Mouse (Mus musculus) forebrain, embryonic 15.5 days (tissue): ENCODE results near the gene Vmn2r110. TPM values are rescaled to one million over a fixed set of nuclear protein-coding genes. Genes with fewer than 3 reads are reported as not detected.

Experiments
- ATAC-seq: fragments of 200-750 bp; cut with Nextera tagmentation; replicated peaks from 2 replicates; pipeline ENCODE4 v1.8.0; 2017; ENCODE audit warnings: mild to moderate bottlenecking, moderate TSS enrichment, moderate library complexity
- H3K27ac ChIP-seq: fragments of 300-500 bp; sonication (generic); replicated peaks from 2 replicates; pipeline ENCODE4 v1.5.1; 2015; ENCODE audit warnings: mild to moderate bottlenecking, inconsistent platforms
- H3K27me3 ChIP-seq: fragments of 300-500 bp; sonication (generic); 2 replicates; pipeline ENCODE4 v1.6.1; 2015; ENCODE audit warnings: inconsistent platforms
- H3K36me3 ChIP-seq: fragments of 300-500 bp; sonication (generic); 2 replicates; pipeline ENCODE4 v1.6.1; 2015; ENCODE audit warnings: mild to moderate bottlenecking, inconsistent platforms
- H3K4me1 ChIP-seq: fragments of 300-500 bp; sonication (generic); 2 replicates; pipeline ENCODE4 v1.6.1; 2015; ENCODE audit warnings: inconsistent platforms
- H3K4me2 ChIP-seq: fragments of 300-500 bp; sonication (generic); replicated peaks from 2 replicates; pipeline ENCODE4 v1.6.1; 2015; ENCODE audit warnings: mild to moderate bottlenecking, inconsistent platforms
- H3K4me3 ChIP-seq: fragments of 300-500 bp; sonication (generic); 2 replicates; pipeline ENCODE4 v1.5.1; 2015; ENCODE audit warnings: mild to moderate bottlenecking, inconsistent platforms
- H3K9ac ChIP-seq: fragments of 300-500 bp; sonication (generic); replicated peaks from 2 replicates; pipeline ENCODE4 v1.6.1; 2015; ENCODE audit warnings: mild to moderate bottlenecking, inconsistent platforms
- H3K9me3 ChIP-seq: fragments of 300-500 bp; sonication (generic); 2 replicates; pipeline ENCODE4 v1.6.1; 2016; ENCODE audit warnings: inconsistent platforms
- WGBS: fragments of 180-500 bp; shearing (Covaris S2); methylation state at CpG from one replicate; pipeline ENCODE4 v1.1.7; 2015; ENCODE audit warnings: mixed read lengths; 5-methylcytosine and 5-hydroxymethylcytosine counted together
- polyA plus RNA-seq: library from polyadenylated mRNA; unstranded; fragments of >200 nt; fragmentation: Nextera tagmentation; extraction: Ambion mirVana; gene quantifications from 2 replicates; pipeline ENCODE4 v1.2.1, GENCODE M21; 2015

Gene Vmn2r110
- 0.04 TPM in 1 of 2 replicates, not detected in the other for polyA plus RNA-seq

DNA sequence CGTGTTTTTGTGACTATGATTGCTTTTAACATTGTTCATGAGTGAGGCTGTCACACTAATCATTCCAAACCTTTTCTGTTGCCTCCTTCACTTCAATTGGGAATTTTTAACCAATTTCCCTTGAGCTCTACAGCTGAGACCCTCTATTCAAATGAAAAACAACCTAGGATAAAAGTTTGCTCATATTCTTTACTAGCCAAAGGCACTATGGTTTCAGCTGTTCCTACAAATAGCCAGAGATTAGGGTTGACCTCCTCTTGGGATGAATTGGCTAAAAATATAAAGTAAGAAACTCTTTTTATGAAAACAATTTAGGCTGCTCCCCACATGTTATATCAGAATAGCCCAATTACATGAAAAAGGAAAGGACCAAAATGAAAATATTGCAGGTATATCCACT, at the start of gene Vmn2r110:
TSS of gene Vmn2r110 (minus strand) at position 101 of the 400 bp plus-strand sequence.
- peaks cover 8% of the 10 kb centered on the region for H3K9me3 ChIP-seq
- H3K9ac ChIP-seq = no peak within 1 kb of the TSS
- H3K4me1 ChIP-seq = no peaks in the 10 kb centered on the region
- H3K27me3 ChIP-seq = no peaks in the 10 kb centered on the region
- ATAC-seq = no peak
- H3K4me3 ChIP-seq = no peak within 1 kb of the TSS
- no peak within 1 kb of the TSS for H3K27ac ChIP-seq
- WGBS = 37% methylated on average over 1 of the region's 1 CpGs
- H3K36me3 ChIP-seq = no peaks in the 10 kb centered on the region
- no peak within 1 kb of the TSS for H3K4me2 ChIP-seq

DNA sequence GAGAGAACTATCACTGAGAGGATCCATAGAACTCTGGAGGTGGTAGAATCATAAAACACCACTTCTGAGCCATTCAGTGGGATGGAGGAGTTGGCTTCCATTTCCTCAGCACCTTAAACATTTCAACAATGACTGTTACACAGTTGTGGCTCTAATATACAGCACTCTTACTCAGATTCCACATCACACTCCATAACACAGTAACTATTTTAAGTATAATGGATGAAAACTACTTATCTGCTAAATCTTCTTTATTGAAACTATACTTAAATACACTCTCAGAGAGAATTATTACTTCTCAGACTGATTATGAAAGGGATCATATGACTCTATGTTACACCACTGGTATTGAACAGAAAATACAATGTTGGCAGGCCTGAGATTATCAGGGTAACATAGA, 28.6 kb upstream of the Vmn2r110 start, which contains the start of gene Fpr-rs3:
TSS of gene Fpr-rs3 (minus strand) at position 101 of the 400 bp plus-strand sequence.
- H3K4me2 ChIP-seq = no peak within 1 kb of the TSS
- H3K9ac ChIP-seq = no peak within 1 kb of the TSS
- no peak within 1 kb of the TSS for H3K4me3 ChIP-seq
- H3K9me3 ChIP-seq = 0 out of 2 replicates have a peak, but pooled peaks cover 5% of the 10 kb centered on the region
- ATAC-seq = no peak
- H3K4me1 ChIP-seq = no peaks in the 10 kb centered on the region
- H3K36me3 ChIP-seq = no peaks in the 10 kb centered on the region
- no peak within 1 kb of the TSS for H3K27ac ChIP-seq
- no peaks in the 10 kb centered on the region for H3K27me3 ChIP-seq

- Histone ChIP-seq H3K4me3 (no peak within 1 kb of the TSS), H3K4me2 (no peak within 1 kb of the TSS), H3K9me3 (peaks cover 4% of the 10 kb centered on the region; the same call in 1 of the 2 replicates), H3K27me3 (no peaks in the 10 kb centered on the region), H3K4me1 (no peaks in the 10 kb centered on the region), H3K36me3 (no peaks in the 10 kb centered on the region), H3K27ac (no peak within 1 kb of the TSS), H3K9ac (no peak within 1 kb of the TSS)
- ATAC-seq = no peak
- 90% methylated on average over 1 of the region's 1 CpGs for WGBS
These were observed 31.6 kb downstream of the Vmn2r110 start, which contains the start of gene Vmn2r109 for GRCm38 (mm10) chr17:20564656-20565055. TSS of gene Vmn2r109 (minus strand) at chr17:20564756.

Other genes starting within 250 kb of the Vmn2r110 start
- not detected in 2 replicates for gene Vmn1r224, start 182.3 kb downstream of the Vmn2r110 start, polyA plus RNA-seq
- gene Vmn2r108, start 115.1 kb downstream of the Vmn2r110 start, polyA plus RNA-seq = not detected in 2 replicates
- gene Vmn1r225, start 98.3 kb downstream of the Vmn2r110 start, polyA plus RNA-seq = not detected in 2 replicates
- not detected in 2 replicates for gene Vmn2r109, start 31.7 kb downstream of the Vmn2r110 start, polyA plus RNA-seq
- not detected in 2 replicates for gene Fpr-rs3, start 28.5 kb upstream of the Vmn2r110 start, polyA plus RNA-seq
- gene Vmn1r226, start 86.4 kb upstream of the Vmn2r110 start, polyA plus RNA-seq = not detected in 2 replicates
- not detected in 2 replicates for gene Vmn1r227, start 133.4 kb upstream of the Vmn2r110 start, polyA plus RNA-seq
- gene Vmn1r228, start 189.7 kb upstream of the Vmn2r110 start, polyA plus RNA-seq = not detected in 2 replicates
- not detected in 2 replicates for gene Vmn1r229, start 215.1 kb upstream of the Vmn2r110 start, polyA plus RNA-seq
- not detected in 2 replicates for gene Vmn1r230, start 244.0 kb upstream of the Vmn2r110 start, polyA plus RNA-seq